Mouse (Mus musculus): ENCODE measurements around the gene Lmf1. TPM values are rescaled to one million over a fixed set of nuclear protein-coding genes. Genes with fewer than 3 reads are reported as not detected.

The Lmf1 gene
- polyA plus RNA-seq, 1 experiment from 2014 or later: 16.1 TPM

DNA sequence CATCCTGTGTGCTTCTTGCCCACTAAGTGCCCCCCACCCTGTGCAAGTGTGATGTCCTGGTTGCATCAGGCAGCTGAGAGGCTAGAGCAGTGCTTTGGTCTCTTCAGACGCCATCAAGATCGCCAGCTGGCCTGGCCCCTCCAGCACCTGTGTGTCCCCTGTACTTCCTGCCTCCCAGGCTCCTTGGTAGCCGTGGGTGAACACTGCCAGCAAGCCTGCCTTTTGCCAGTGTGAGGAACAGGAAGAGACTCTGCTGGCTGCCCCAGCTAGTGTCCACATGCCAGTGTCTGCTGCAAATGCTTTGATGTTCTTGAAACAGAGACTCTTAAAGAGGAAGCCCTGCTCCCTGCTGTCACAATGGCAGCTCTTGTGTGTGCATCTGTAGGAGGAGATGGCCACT is 18.7 kb downstream of the Lmf1 start:
- DNase-seq (ENCODE audit: low spot score): peak; percentile 15

DNA sequence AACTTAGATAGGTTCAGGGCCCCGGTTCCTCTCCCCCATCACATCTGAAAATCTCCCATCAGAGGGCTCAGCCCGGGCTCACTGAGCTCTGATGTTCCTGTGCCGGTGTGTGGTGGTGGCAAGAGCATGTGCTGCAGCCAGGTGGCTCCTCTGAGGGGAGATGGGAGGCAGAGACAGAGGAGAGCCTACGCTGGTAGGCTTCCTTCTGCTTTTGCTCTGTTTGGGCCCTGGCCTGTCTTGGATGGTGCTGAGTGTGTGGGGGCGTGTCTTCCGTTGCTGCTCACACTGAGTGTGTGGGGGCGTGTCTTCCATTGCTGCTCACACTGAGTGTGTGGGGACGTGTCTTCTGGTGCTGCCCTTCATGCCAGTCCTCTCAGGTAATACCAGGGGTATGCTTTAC is 23.5 kb downstream of the Lmf1 start:
- peak; percentile 66 for DNase-seq (ENCODE audit: low spot score)

DNA sequence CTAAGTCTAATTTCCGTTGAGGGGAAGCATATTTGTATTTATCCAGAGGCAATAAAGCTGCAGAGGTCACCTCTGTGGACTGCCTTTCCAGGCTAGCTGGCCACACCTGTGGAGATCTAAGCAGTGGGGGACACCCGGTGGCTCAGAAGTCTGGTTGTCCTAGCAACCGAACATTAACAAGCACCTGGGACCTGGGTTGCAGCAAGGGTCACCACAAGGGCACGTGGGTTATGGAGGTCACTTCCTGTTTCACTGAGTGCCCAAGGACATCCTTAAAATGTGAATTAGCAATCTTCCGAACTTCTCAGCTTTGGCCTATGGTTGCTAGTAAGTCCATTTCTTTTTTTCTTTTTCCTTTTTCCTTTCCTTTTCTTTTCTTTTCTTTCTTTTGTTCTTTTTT is 25.3 kb downstream of the Lmf1 start:
- no peak for DNase-seq (ENCODE audit: low spot score)

DNA sequence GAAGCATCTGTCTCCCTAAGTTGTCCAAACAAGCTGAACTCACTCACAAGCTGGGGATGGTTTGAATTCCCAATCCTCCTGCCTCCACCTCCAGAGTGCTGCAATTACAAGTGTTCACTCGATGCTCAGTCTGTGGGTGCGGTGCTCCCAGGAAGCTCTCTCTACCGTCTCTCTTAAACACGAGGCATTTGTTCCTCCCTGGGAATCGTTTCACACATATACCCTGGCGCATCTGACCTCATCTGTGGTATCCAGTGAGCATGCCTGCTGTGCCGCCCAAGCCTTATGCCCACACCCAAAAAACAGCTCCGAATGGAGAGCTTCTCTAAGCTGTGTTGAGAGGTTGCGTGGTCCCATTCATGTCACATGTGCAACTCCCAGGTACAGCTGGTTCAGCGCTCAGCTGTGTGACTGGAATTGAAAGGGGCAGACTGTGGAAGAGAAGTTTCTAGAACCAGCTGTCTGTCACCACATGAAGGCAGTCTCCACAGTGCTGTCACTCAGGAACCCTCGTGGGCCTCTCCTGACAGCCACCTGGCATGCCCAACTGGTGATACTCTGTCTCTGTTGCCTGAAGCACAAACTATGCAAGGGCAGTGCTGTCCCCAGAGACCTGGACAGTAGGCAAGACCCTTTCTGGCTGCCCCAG is 29.4 kb downstream of the Lmf1 start:
- DNase-seq (ENCODE audit: low spot score): peak; percentile 91

DNA sequence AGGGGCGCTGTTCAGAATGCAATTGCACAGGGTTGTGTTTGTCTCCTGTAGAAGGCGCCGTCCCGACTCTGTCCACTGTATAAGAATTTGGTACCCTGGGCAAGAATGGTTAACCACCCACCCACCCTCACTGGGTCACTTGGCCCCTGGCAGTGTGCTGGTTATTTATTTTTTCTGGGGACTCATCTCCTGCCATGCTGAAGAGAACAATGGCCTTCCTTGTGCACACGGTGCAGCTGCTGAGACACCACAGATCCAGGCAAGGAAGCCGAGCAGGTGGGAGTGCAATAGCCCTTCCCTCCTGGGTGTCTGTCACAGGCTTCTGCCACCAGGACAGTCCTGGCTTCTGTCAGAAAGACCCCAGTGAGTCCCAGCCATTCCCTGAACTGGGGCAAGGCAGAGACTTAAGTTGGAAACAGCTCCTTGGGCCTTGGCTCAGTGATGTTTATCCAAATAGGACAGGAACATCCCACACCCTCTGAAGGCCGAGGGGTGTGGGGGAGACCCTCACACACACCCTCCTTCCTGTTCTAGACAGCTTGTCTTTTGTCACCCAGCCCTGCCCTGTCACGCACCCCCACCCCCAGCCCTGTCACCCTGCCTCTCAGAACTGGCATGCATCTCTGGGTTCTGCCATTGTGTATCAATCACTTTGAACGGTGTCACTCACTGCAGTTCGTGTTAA is 30.1 kb downstream of the Lmf1 start:
- DNase-seq (ENCODE audit: low spot score): peak; percentile 49

DNA sequence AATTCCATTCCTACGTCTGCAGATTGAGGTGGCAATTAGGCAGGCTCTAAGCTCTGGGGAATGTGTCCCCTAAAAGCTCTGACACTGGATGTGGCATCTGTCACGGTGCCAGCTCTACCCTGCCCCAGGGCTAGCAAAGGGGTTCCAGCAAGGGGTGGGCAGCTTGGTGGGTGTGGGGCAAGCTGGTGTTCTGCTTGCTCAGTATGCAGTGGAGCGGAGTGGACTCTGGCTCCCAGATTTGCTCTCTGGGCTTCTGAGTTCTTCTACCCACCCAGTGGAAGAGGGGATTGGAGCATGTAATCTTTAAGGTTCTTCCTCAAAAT is 30.6 kb downstream of the Lmf1 start:
- no peak for DNase-seq (ENCODE audit: low spot score)

DNA sequence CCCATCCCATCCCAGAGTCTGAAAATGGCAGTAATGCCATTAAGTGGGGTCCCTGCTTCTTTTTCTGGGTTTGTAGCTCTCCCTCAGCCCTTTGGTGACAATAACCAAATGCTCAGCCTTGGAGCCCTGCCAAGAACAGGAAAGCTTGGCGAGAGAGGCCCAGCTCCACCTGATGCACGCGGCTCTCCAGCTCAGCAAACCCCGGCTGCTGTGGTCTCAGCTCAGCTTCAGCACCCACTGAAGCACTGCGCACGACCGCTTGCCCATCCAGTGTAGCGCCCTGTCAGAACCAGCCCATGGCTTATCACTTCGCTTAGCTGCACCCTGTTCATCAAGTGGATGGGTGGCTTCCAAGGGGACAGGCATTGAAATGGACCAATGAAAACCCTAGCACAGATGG is 31.3 kb downstream of the Lmf1 start:
- DNase-seq (ENCODE audit: low spot score): peak; percentile 47

DNA sequence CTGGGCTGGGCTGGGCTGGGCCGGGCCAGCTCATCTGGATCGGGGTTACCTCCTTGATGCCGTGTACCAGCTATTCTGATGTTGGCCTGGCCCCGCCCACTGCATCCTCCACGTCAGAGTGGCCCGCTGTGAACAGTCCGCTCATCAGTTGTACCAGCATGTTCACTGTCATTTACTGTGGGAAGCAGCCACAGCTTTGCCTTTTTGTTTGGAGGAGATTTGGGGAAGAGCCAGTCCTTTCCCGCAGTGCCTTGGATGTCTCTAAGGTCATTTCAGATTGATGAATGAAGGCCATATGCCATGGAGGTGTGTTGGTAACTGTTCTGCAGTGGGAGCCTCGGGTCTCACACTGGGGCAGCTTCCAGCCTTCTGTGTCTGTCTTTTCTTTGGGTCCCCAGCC is 33.7 kb downstream of the Lmf1 start:
- no peak for DNase-seq (ENCODE audit: low spot score)

DNA sequence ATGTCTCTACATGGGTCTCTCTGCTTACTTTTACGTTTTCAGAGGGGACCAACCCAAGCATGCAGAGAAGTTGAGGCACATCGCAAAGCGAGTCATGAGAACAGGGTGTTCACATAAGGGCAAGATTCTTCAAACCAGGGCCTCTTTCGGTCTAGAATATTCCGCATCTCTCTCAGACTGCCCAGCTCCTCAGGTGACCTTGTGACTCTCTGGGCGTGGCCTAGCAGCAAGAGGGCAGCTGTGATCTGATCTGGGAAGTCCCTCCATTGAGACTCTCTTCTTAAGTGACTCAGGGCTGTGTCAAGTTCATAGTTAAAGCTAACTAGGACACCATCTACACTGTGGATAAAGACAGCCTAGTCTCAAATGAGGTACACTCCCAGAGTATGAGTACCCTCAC is 34.4 kb downstream of the Lmf1 start:
- no peak for DNase-seq (ENCODE audit: low spot score)

DNA sequence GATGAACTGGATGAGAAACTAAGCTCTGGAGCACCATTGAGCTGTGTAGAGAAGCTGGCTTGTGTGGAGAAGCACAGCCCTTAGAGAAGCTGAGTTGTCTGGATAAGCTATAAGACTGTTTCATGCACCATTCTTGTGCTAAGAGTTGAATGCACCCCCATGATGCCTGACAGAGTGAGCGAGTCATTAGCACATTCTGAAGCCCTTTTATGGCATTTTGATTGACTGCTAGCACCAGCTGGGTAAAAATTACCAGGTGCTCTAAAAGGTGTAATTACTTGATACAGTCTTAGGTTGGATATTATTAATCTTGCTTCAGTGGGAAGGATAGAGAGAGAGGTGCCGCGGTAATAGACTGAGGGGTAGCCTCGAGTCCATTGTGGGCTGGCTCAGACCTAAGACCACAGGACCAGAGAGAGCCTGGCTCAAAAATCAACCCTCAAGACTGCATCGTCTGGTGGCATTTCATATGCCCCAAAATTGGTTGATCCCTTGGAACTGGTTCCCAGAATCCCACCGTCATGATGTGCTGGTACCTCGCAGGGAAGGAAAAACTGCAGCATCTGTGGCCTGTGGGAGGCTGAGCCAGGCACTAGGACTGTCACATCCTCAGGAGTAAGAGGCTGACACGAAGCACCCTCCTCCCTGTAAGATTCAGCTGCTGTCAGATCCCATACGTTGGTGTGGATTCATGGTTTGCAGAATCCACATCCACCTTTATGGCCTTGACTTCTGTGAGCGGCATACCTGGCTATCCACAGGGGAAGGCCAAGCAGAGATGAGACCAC is 36.0 kb downstream of the Lmf1 start:
- no peak for DNase-seq (ENCODE audit: low spot score)

DNA sequence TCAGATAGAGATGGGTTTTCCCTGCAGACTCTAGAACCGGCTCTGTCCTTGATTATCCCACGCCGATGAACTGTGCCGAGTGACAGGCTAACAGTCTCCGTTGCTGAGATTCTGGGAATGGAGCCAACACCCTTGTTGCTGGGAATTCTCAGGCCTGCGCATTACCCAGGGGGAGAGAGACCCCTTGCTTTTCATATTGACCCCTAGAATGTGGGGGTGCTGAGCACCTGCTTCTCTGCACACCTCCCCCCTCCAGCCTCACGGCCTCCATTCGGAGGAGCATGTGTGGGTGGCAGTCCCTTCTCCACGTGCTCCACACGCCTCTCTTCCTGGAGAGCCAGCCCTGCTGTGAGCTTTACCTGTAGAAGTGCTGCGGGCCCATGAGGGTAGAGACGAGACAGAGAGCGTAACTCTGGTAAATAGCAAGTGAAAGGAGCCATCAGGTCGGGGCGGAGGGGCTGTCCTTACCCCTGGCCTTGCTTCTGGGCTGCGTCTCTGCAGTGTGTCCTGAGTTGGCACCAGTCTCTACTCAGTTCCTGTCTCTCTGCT is 39.7 kb downstream of the Lmf1 start:
- no peak for DNase-seq (ENCODE audit: low spot score)

DNA sequence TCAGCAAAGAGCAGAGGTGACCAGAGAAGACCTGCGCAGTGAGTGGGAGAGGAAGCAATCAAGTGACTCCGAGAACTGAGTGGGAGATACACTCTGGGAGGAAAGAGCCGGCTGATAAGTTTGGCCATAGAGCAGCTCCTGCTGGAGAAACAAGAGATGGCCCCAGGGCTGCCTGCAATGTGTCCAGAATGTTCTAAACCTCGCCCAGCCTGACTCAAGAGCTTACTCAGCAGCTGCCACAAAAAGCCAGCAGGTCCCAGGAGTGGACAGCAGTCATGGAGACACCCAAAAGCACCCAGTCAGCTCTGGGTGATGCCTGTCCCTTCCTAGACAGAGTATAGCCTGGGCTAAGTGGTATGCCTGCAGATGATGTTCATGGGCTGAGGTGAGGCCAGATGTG is 44.6 kb downstream of the Lmf1 start:
- DNase-seq (ENCODE audit: low spot score): no peak

DNA sequence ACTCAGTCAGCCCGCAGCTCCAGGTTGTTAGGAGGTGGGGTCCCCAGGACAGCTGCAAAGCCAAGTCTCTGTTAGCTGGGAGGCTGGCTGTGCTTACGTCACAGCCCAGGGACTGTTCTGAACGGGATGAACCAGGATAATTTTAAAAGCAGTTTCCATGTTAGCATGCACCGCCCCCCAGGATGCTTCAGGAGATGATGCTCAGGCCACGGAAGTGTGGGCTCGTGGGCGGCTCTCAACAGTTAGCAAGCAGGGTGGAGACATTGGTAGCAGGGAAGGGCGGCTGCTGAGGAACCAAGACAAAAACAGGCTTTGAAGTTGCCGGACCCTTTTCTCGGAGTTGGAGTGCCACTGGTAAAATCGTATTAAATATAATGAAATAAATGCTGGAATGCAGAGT is 45.0 kb downstream of the Lmf1 start:
- DNase-seq (ENCODE audit: low spot score): no peak

DNA sequence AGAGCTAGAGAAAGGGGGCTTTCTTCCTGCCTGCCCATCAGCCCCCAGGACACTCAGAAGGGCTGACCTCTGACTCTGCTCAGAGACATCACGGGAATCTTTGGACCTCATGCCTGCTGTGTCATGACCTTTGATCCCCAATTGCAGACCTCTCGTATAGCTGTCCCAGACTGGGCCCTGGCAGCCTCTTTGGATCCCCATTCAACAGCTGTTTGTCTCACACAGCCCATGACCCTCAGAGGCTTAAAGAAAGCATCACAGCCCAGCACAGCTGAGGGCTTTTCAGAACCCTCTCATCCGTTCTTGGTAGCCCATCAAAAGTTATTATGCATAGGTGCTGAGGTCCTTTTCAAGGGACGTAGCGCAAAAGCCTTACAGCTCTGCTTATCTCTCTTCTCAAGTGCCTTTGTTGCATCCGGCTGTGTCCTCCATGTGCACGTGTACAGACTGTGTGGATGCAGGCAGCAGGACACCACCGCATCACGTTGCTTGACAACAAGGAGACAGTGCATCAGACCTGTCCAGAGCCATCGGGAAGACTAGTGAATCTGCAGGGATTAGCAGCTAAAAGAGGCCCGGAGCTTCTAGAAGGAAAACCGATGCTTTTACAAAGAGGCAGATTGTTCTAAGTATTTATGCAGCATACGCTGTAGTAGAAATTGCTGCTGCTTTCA is 45.7 kb downstream of the Lmf1 start:
- no peak for DNase-seq (ENCODE audit: low spot score)

DNA sequence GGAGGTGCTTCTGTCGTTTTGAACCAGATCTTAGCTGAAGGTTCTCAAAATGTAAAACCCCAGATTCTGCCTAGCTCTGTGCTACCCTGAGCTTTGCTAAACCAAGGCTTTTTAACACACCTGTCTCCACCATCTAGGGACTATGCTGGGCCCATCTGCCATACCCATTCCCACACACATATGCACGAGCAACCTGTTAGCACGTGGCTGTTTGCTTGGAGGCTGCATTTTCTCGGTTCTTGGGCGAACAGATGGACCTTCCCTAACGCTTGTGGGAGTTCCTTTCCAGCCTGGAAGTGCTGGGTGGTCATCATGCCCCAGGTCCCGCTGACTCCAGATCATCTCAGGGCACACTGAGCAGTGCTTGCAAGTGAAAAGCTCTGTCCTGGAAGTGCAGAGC is 46.4 kb downstream of the Lmf1 start:
- DNase-seq (ENCODE audit: low spot score): no peak

DNA sequence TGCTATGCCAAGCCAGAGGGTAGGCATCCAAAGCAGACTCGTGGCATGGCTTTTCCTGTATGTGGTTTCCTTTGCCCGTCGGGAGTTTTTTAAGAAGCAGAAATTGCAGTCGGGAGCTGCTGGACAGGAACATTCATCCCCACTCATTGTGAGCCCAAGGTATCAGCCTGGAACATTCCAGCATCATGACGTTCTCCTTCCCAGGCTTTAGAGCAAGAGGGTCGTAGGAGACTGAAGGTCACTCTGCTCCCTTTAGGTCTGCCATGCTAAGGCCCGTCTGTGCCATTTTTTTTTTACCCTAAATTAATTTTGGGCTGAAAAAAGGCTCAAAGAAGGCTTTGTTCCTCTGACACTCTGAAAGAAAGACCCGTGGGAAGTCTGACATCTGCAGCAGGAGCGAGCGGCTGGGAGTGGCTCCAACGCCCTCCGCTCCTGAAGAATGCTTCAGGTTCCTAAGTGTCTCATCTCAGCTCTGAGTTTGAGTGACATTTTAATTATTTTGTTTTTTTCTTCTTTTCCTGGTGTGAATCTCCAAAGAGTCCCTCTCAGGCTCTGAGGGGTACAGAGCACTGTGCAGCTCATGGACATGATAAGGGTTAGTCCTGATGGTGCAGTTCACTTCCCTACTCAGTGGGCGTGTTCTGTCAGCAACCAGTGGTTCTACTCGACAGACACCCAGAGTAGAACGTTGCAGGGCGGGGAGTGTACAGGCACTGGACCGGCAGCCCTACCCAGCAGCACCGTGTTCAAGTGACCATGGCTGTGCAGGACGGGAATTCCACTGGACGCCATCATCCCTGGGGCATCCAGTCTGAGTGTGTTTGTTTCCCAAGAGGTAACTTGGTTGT is 47.5 kb downstream of the Lmf1 start:
- DNase-seq (ENCODE audit: low spot score): no peak

DNA sequence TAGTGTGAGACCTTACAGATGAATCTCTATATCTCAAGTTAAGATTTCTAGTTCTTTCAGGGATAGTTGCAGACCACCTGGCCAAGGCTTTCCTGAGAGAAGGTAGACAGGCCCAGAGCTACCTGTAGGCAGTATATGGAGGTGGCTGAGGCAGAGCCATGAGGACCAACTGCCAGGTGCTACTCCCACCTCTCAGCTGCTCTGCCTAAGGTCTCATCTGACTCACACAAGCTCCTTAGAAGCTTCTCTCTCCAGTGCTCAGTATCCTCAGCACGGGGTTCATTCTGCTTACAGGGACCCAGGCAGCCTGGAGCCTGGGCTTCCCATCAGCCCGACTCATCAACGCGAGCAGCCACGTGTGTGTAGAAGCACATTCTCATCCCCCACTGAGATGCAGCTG is 51.4 kb downstream of the Lmf1 start:
- DNase-seq (ENCODE audit: low spot score): no peak

DNA sequence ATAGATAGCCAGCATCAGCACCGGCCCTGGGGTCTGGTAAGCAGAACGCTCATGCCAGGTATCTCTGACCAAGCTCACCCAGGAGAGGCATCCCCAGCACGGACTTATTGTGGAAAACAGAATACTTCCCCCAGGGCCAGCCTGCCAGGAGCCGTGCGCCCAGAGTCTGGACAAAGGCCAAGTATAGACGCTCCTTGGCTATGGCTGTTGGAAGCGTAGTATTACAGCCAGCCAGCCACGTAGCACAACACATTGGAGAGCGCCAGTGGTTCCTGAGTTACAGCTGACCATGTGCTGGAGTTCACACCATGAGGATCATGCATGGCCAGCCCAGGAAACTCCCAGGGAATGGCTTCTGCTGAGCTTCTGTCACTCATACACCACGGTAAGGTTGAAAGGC is 55.2 kb downstream of the Lmf1 start:
- no peak for DNase-seq (ENCODE audit: low spot score)

DNA sequence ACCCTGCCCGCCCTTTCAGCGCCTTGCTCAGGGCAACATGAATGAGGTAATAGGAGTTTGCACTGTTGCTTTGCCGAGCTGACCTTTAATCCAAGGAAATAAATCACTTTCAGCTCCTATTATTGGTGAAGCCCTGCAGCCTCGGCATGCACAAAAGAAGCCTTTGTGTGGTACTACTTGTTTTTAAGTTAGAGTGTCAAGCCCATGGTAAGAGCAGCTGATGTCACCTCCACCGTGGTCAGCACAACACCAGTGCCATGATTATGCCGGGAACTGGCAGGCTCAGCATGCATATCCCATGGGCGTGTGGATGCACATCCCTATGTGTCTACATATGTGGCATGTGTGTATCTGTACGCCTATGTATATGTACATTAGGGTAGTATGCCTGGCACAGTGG is 56.5 kb downstream of the Lmf1 start:
- DNase-seq (ENCODE audit: low spot score): no peak

DNA sequence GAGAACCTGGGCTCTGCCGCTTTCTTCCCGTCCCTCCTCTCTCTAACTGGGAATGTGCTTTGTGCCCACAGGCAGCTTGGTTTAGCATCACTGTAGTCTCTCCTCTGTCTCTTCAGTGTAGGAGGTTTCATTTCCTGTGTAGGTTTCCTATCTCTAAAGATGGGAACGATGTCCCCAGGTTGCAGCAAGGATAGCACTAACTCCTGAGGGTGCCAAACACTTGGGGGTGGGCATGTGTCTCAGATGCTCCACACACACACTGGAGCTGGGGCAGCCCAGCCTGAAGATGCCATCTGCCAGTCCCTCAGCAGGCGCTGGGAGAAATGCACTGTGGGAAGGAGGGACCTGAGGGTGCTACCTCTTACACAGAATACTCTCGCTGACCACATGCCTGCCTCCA is 56.9 kb downstream of the Lmf1 start:
- no peak for DNase-seq (ENCODE audit: low spot score)

DNA sequence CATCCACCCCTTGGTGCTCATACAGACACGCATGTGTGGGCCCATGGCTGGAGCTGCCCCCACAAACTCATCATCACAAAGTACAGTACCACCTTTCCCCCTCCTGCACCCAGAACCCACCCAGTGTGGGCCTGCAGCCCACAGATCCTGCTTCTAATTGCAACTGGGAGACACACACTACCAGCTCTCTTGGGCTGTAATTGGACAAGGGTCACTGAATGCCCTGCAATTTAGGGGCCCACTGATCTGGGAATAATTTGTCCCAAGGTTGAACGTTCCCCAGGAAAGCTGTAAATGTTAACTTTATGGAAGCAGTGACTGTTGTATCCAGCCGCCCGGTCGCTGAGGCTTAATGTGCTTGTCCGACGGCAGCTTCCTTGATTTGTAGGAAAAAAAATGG is 59.1 kb downstream of the Lmf1 start:
- DNase-seq (ENCODE audit: low spot score): no peak
